Mouse (Mus musculus) midbrain, embryonic 16.5 days (tissue): ENCODE results near the gene Mrpl18. TPM values are rescaled to one million over a fixed set of nuclear protein-coding genes. Genes with fewer than 3 reads are reported as not detected.
"Not testable (repeated sequence)": the region's sequence is repeated elsewhere in the genome, so short reads cannot be mapped to it uniquely, and the experiment has no call there.

Source experiments
- ATAC-seq: fragments of 200-750 bp; cut with Nextera tagmentation; 2 replicates; pipeline ENCODE4 v1.8.0; 2017; ENCODE audit warnings: moderate TSS enrichment
- H3K27ac ChIP-seq: fragments of 300-500 bp; sonication (generic); 2 replicates; pipeline ENCODE4 v1.5.1; 2014; ENCODE audit warnings: mild to moderate bottlenecking, low read length, mixed read lengths
- H3K27me3 ChIP-seq: fragments of 300-500 bp; sonication (generic); 2 replicates; pipeline ENCODE4 v1.6.1; 2014; ENCODE audit warnings: low read depth, low read length, mixed read lengths; ENCODE audit not compliant: control insufficient read depth, insufficient read depth
- H3K36me3 ChIP-seq: fragments of 300-500 bp; sonication (generic); 2 replicates; pipeline ENCODE4 v1.6.1; 2014; ENCODE audit warnings: mild to moderate bottlenecking, low read length, moderate library complexity, mixed read lengths; ENCODE audit not compliant: control insufficient read depth, insufficient read depth
- H3K4me1 ChIP-seq: fragments of 300-500 bp; sonication (generic); 2 replicates; pipeline ENCODE4 v1.6.1; 2014; ENCODE audit warnings: mild to moderate bottlenecking, low read length, mixed read lengths; ENCODE audit not compliant: control insufficient read depth, insufficient read depth
- H3K4me2 ChIP-seq: fragments of 300-500 bp; sonication (generic); 2 replicates; pipeline ENCODE4 v1.6.1; 2014; ENCODE audit warnings: mild to moderate bottlenecking, low read length, mixed read lengths
- H3K4me3 ChIP-seq: fragments of 300-500 bp; sonication (generic); 2 replicates; pipeline ENCODE4 v1.5.1; 2014; ENCODE audit warnings: low read depth, mild to moderate bottlenecking, low read length, moderate library complexity, mixed read lengths
- H3K9ac ChIP-seq: fragments of 300-500 bp; sonication (generic); 2 replicates; pipeline ENCODE4 v1.6.1; 2014; ENCODE audit warnings: low read depth, low read length, mixed read lengths
- H3K9me3 ChIP-seq: fragments of 300-500 bp; sonication (generic); replicated peaks from 2 replicates; pipeline ENCODE4 v1.6.1; 2014; ENCODE audit warnings: mild to moderate bottlenecking, low read length, mixed read lengths; ENCODE audit not compliant: control insufficient read depth, poor library complexity, severe bottlenecking
- WGBS: fragments of 180-500 bp; shearing (Covaris S2); extraction: QIAGEN DNeasy Blood & Tissue Kit; methylation state at CpG from one replicate; pipeline ENCODE4 v1.1.7; 2014; 5-methylcytosine and 5-hydroxymethylcytosine counted together
- polyA plus RNA-seq: library from polyadenylated mRNA; unstranded; fragments of >200 nt; fragmentation: Nextera tagmentation; extraction: Ambion mirVana; gene quantifications from 2 replicates; pipeline ENCODE4 v1.2.1, GENCODE M21; 2015

Mrpl18 gene
- 117 and 122 TPM in 2 replicates for polyA plus RNA-seq

DNA sequence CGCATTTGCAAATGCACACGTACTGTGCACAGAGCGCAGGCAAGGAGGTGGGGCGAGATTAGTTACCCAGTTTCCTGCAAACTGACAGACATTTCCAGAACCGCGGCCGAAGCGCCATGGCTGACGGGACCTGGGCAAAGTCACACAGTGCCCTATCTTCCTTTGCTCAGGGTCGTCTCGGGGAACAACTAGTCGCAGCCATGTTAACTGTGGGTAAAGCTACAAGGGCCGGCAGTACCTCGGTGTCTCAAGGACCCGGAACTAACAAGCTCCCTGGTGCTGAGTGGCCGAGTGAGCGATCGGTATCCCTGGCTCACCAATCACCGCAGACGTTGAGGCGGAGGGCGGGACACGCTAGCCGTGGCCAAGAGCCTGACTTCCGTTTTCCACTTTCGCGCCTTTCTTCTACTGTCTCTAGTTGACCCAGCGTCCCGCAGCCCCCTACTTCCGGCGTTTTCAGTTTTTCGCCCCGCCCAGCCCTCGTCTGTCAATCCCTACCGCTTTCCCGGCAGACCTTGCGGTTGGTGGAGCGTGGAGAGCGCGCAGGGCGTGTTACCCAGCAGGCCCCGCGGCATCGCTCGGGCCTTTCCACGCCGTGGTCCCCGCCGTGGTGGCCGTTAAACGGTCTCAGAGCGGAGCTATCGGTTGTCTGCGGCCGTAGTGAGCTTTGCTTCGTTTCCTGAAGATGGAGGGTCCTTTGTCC is at the start of gene Mrpl18:
Gene Mrpl18 (minus strand): TSS at position 465 of the 703 bp plus-strand sequence.
- Histone ChIP-seq H3K4me2 (peak within 1 kb of the TSS; percentile 91), H3K9me3 (no peaks in the 10 kb centered on the region), H3K27ac (peak within 1 kb of the TSS; percentile 82), H3K4me1 (peaks cover 16% of the 10 kb centered on the region), H3K36me3 (peaks cover 34% of the 10 kb centered on the region), H3K4me3 (peak within 1 kb of the TSS; percentile 67), H3K27me3 (no peaks in the 10 kb centered on the region), H3K9ac (peak within 1 kb of the TSS; percentile 84)
- ATAC-seq: peak; percentile 99
- WGBS: under 1% methylated on average over 56 of the region's 56 CpGs

DNA sequence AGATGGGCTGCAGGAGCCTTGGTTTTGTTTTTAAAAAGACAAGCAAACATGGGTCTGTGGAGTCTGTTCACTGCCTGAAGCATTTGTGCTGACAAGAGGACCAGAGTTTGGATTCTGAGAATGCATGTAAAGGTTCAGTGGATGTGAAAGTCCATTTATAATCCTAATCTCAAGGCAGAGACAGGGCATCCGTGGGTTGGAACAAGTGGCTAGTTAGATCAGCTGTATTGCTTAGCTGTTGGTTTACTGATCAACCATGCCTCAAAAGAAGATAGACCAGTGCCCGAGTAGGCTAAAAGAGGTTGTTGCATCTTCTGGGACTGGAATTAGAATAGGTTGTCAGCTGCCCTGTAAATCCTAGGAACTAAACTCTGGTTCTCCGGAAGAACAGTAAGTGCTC is 47.3 kb upstream of the Mrpl18 start:
- 84% methylated on average over 3 of the region's 3 CpGs for WGBS
- no peak for ATAC-seq

DNA sequence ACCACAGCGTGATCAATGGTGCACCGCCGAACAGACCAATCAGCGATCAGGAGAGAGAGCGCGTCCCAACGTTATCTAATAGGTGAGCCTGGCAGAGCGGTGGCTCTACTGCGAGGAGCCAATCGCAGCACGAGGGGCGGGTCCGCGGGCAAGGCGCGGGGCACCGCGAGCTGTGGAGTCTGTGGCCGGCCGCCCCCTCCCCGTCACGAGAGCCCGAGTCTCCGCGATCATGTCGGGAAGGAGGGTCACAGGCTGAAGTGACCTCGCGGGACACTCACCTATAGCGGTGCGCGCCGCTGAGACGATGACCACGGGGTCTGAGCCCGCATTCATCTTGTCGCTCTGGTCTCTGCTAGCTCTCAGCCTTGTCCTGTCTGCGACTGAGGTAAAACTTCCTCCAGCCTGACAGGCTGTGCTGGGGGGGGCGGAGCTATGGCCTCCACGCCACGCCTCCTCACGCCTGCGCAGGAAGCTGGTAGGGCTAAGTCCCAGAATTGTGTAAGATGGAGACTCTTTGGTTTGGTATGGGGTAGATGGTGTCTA is 44.3 kb upstream of the Mrpl18 start, which contains the start of gene Acat2:
Gene Acat2 (minus strand): TSS at position 417 of the 543 bp plus-strand sequence.
- peak; percentile 99 for ATAC-seq
- Histone ChIP-seq H3K4me3 (peak within 1 kb of the TSS; percentile 65), H3K9me3 (no peaks in the 10 kb centered on the region), H3K4me2 (peak within 1 kb of the TSS; percentile 68), H3K4me1 (peaks cover 17% of the 10 kb centered on the region), H3K27ac (peak within 1 kb of the TSS; percentile 94), H3K27me3 (no peaks in the 10 kb centered on the region), H3K36me3 (peaks cover 6% of the 10 kb centered on the region; the same call in 1 of the 2 replicates), H3K9ac (peak within 1 kb of the TSS; percentile 73)
- WGBS: under 1% methylated on average over 42 of the region's 42 CpGs

More for the DNA sequence above, 47.3 kb upstream of the Mrpl18 start:
- Histone ChIP-seq H3K27ac (no peak overlapping the region), H3K9me3 (no peaks in the 10 kb centered on the region), H3K4me3 (no peak overlapping the region), H3K27me3 (no peaks in the 10 kb centered on the region), H3K36me3 (peaks cover 4% of the 10 kb centered on the region), H3K4me1 (peaks cover 10% of the 10 kb centered on the region), H3K4me2 (no peak overlapping the region), H3K9ac (no peak overlapping the region)

DNA sequence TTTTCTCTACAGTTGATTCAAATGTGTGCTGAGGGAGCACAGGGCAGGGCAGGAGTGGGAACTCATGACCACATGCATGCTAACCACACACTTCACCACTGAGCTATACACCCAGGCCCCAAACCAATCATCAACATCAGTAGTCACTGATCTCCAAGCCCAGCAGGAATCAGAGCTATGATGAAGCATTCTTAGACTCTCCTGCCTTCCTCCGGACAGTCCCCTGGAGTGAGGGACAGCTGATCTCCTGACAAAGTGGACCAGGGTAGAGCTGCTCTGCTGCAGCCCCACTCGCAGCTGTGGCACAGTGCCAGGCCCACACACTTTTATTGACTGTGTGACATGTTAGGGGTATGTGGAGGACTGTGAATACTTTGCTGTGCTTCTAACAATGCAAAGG is 43.2 kb upstream of the Mrpl18 start:
- Histone ChIP-seq H3K4me1 (peaks cover 17% of the 10 kb centered on the region), H3K4me2 (peak overlapping the region; percentile 55), H3K4me3 (peak overlapping the region; percentile 27)
- H3K9ac ChIP-seq, ATAC-seq, H3K9me3 ChIP-seq, H3K36me3 ChIP-seq, H3K27ac ChIP-seq, H3K27me3 ChIP-seq: not testable (repeated sequence)
- WGBS: 11% methylated on average over 1 of the region's 2 CpGs

DNA sequence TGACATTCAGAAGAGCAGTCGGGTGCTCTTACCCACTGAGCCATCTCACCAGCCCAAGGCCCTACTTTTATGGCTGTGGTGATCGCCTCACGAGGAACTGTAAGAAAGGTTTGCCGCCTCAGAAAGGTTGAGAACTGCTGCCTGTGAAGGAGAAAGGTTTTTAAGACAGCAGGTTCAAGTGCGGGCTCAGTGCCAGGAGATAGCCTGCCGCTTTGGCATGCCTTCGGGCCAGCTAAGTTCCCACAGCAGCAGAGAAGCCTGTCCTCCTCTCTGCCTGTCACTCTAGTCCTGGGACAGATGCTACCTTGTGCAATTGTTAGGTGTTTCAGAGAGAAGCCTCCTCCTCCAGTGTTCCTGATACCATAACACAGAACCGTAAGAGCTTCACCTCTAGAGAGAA is 40.5 kb upstream of the Mrpl18 start:
- Histone ChIP-seq H3K4me1 (peaks cover 17% of the 10 kb centered on the region), H3K36me3 (peaks cover 12% of the 10 kb centered on the region; the same call in 1 of the 2 replicates), H3K4me2 (no peak overlapping the region), H3K4me3 (no peak overlapping the region), H3K27me3 (no peaks in the 10 kb centered on the region), H3K27ac (no peak overlapping the region), H3K9ac (no peak overlapping the region), H3K9me3 (no peaks in the 10 kb centered on the region)
- ATAC-seq: no peak
- WGBS: 96% methylated on average over 8 of the region's 8 CpGs

DNA sequence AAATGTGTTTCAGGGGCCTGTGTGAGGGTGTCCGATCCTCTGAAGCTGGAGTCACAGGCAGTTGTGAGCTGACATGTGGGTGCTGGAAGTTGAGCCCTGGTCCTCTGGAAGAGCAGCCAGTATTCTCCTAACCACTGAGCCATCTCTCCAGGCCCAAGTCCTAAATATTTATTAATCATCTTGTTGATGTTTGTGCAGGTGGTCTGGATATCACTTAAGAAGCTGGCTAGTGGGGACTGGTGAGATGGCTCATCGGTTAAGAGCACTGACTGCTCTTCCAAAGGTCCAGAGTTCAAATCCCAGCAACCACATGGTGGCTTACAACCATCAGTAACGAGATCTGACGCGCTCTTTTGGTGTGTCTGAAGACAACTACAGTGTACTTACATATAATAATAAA is 33.5 kb upstream of the Mrpl18 start:
- Histone ChIP-seq H3K4me2 (no peak overlapping the region), H3K9me3 (no peaks in the 10 kb centered on the region), H3K9ac (no peak overlapping the region), H3K4me3 (no peak overlapping the region), H3K27me3 (no peaks in the 10 kb centered on the region), H3K36me3 (peaks cover 31% of the 10 kb centered on the region), H3K27ac (no peak overlapping the region), H3K4me1 (no peaks in the 10 kb centered on the region)
- no peak for ATAC-seq
- 97% methylated on average over 5 of the region's 5 CpGs for WGBS

DNA sequence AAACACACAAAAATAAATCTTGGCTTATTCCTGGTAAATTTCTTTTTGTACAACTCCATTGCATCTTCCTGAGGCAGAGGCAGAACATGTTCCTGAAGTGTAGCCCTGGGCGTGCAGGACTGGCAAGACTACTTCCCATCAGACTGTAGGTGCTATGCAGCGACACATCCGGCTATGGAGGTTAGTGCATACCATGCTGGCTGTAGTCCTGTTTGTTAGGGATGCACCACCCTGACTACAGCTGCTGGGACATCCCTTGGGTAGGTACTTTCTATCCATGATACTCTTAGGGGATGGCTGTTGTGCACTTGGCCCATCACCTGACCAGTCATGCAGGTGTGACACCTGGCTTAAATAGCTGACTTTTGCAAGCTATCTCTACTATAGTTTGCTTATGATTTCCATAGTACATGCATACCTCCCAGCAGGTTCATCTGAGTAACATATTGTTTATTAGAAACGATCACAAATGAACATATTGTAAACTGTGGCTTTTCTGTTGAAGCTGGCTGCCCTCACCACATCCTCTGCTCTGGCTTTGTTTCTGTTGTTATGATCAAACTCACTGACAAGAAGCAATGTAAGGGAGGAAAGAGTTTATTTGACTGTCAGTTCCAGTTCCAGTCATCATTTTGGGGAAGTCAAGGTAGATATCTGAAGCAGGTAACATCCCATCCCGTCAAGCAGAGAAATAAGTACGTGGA is 26.5 kb upstream of the Mrpl18 start:
- 95% methylated on average over 6 of the region's 6 CpGs for WGBS

DNA sequence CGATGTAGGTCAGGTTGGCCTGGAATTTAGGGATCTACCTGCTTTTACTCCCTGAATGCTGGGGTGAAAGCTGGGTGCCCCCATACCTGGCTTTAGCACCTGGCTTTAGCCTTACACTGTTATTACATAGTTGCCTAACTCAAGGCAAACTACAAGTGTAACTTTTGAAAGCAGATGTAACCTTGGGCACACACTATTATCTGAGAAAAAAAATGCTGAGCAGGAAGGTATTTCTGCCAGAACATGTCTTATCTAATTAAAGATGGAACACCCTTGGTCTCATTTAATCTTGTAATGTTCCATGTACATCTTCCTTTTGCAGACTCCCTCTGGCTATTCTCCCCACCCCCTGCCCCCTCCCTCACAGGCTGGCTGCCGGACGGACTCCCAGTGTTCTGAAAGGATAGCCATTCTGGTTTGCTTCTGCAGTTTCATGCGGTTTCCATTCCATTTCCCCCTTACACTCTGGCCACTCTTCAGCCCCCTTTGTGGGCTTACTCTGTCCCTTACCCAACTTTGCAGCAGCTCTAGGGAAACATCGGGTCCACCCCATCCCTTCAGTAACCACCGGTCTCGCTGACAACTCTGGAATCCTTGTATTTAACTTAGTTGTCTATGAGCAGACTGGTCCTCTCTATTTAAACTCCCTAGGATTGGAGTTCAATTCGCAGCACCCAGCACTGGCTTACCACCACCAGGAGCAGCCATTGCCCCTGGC is 25.6 kb upstream of the Mrpl18 start:
- Histone ChIP-seq H3K4me2 (no peak overlapping the region), H3K27me3 (no peaks in the 10 kb centered on the region), H3K27ac (no peak overlapping the region), H3K4me1 (no peaks in the 10 kb centered on the region), H3K4me3 (no peak overlapping the region), H3K36me3 (peaks cover 22% of the 10 kb centered on the region; the same call in 1 of the 2 replicates), H3K9me3 (no peaks in the 10 kb centered on the region), H3K9ac (no peak overlapping the region)
- no peak for ATAC-seq
- WGBS: 81% methylated on average over 8 of the region's 8 CpGs

More for the DNA sequence above, 26.5 kb upstream of the Mrpl18 start:
- Histone ChIP-seq H3K4me3 (no peak overlapping the region), H3K4me2 (no peak overlapping the region), H3K27ac (no peak overlapping the region), H3K9me3 (no peaks in the 10 kb centered on the region), H3K4me1 (no peaks in the 10 kb centered on the region), H3K27me3 (no peaks in the 10 kb centered on the region), H3K9ac (no peak overlapping the region), H3K36me3 (peaks cover 22% of the 10 kb centered on the region; the same call in 1 of the 2 replicates)
- ATAC-seq: no peak
